Mouse (Mus musculus) embryonic facial prominence, embryonic 11.5 days (tissue): Measurements from ENCODE around the gene H2-Ab1. TPM values are rescaled to one million over a fixed set of nuclear protein-coding genes. Genes with fewer than 3 reads are reported as not detected.

Source experiments
- ATAC-seq: fragments of 200-750 bp; cut with Nextera tagmentation; replicated peaks from 2 replicates; pipeline ENCODE4 v1.8.0; 2017; ENCODE audit warnings: low read depth; ENCODE audit not compliant: insufficient number of reproducible peaks, low FRiP score, low TSS enrichment
- DNase-seq: peaks from one replicate; pipeline ENCODE4 v3.0.0-alpha.2; 2015; ENCODE audit warnings: low spot score
- H3K27ac ChIP-seq: fragments of 300-500 bp; sonication (generic); replicated peaks from 2 replicates; pipeline ENCODE4 v1.5.1; 2014; ENCODE audit warnings: mild to moderate bottlenecking, low read depth, low read length, control low read depth
- H3K27me3 ChIP-seq: fragments of 300-500 bp; sonication (generic); 2 replicates; pipeline ENCODE4 v1.6.1; 2014; ENCODE audit warnings: mild to moderate bottlenecking, low read length, moderate library complexity, mixed read lengths; ENCODE audit not compliant: control insufficient read depth, insufficient read depth
- H3K36me3 ChIP-seq: fragments of 300-500 bp; sonication (generic); replicated peaks from 2 replicates; pipeline ENCODE4 v1.6.1; 2014; ENCODE audit warnings: low read depth, mild to moderate bottlenecking, low read length, moderate library complexity, mixed read lengths; ENCODE audit not compliant: control insufficient read depth, insufficient read depth
- H3K4me1 ChIP-seq: fragments of 300-500 bp; sonication (generic); 2 replicates; pipeline ENCODE4 v1.6.1; 2014; ENCODE audit warnings: low read length, mixed read lengths; ENCODE audit not compliant: control insufficient read depth, insufficient read depth
- H3K4me2 ChIP-seq: fragments of 300-500 bp; sonication (generic); 2 replicates; pipeline ENCODE4 v1.6.1; 2014; ENCODE audit warnings: low read depth, mild to moderate bottlenecking, control low read depth, low read length, moderate library complexity
- H3K4me3 ChIP-seq: fragments of 300-500 bp; sonication (generic); 2 replicates; pipeline ENCODE4 v1.5.1; 2014; ENCODE audit warnings: low read depth, low read length, control low read depth
- H3K9ac ChIP-seq: fragments of 300-500 bp; sonication (generic); replicated peaks from 2 replicates; pipeline ENCODE4 v1.6.1; 2014; ENCODE audit warnings: mild to moderate bottlenecking, control low read depth, low read length
- H3K9me3 ChIP-seq: fragments of 300-500 bp; sonication (generic); replicated peaks from 2 replicates; pipeline ENCODE4 v1.6.1; 2016; ENCODE audit warnings: mild to moderate bottlenecking, low read length, inconsistent platforms, mixed read lengths; ENCODE audit not compliant: control insufficient read depth
- WGBS: fragments of 180-500 bp; shearing (Covaris S2); extraction: QIAGEN DNeasy Blood & Tissue Kit; methylation state at CpG from one replicate; pipeline ENCODE4 v1.1.7; 2014; 5-methylcytosine and 5-hydroxymethylcytosine counted together
- polyA plus RNA-seq: library from polyadenylated mRNA; unstranded; fragments of >200 nt; fragmentation: Nextera tagmentation; extraction: Ambion mirVana; gene quantifications from 2 replicates; pipeline ENCODE4 v1.2.1, GENCODE M21; 2014

Gene H2-Ab1
- polyA plus RNA-seq, 1 experiment from 2014 or later = 3.5 TPM

- H3K9ac ChIP-seq = no peak overlapping the region
- DNase-seq (peak; percentile 80), ATAC-seq (no peak)
- 32% methylated on average over 3 of the region's 3 CpGs for WGBS
- no peak overlapping the region for H3K27ac ChIP-seq
- no peak overlapping the region for H3K4me2 ChIP-seq
- no peaks in the 10 kb centered on the region for H3K27me3 ChIP-seq
- no peaks in the 10 kb centered on the region for H3K4me1 ChIP-seq
- no peaks in the 10 kb centered on the region for H3K9me3 ChIP-seq
- no peak overlapping the region for H3K4me3 ChIP-seq
- no peaks in the 10 kb centered on the region for H3K36me3 ChIP-seq
Observed at GRCm38 (mm10) chr17:34313393-34313792, 55.9 kb downstream of the H2-Ab1 start.

- no peak overlapping the region for H3K4me3 ChIP-seq
- no peak overlapping the region for H3K9ac ChIP-seq
- no peaks in the 10 kb centered on the region for H3K9me3 ChIP-seq
- no peaks in the 10 kb centered on the region for H3K4me1 ChIP-seq
- DNase-seq (no peak), ATAC-seq (no peak)
- no peak overlapping the region for H3K27ac ChIP-seq
- no peaks in the 10 kb centered on the region for H3K27me3 ChIP-seq
- 66% methylated on average over 9 of the region's 9 CpGs for WGBS
- H3K36me3 ChIP-seq = no peaks in the 10 kb centered on the region
- no peak overlapping the region for H3K4me2 ChIP-seq
Observed at GRCm38 (mm10) chr17:34314286-34314685, 56.8 kb downstream of the H2-Ab1 start.

- Histone ChIP-seq H3K27ac (no peak overlapping the region), H3K9ac (no peak overlapping the region), H3K4me3 (no peak overlapping the region), H3K4me2 (no peak overlapping the region), H3K27me3 (no peaks in the 10 kb centered on the region), H3K4me1 (no peaks in the 10 kb centered on the region), H3K9me3 (no peaks in the 10 kb centered on the region), H3K36me3 (no peaks in the 10 kb centered on the region)
- 83% methylated on average over 1 of the region's 1 CpGs for WGBS
- DNase-seq (no peak), ATAC-seq (no peak)
Observed at GRCm38 (mm10) chr17:34315512-34315911, 58.0 kb downstream of the H2-Ab1 start.

- Histone ChIP-seq H3K27ac (no peak overlapping the region), H3K27me3 (no peaks in the 10 kb centered on the region), H3K4me3 (no peak overlapping the region), H3K9ac (no peak overlapping the region), H3K4me2 (no peak overlapping the region), H3K9me3 (no peaks in the 10 kb centered on the region), H3K4me1 (no peaks in the 10 kb centered on the region), H3K36me3 (no peaks in the 10 kb centered on the region)
- no peak for DNase-seq
- 81% methylated on average over 2 of the region's 2 CpGs for WGBS
- ATAC-seq = no peak
Observed at GRCm38 (mm10) chr17:34316697-34317096, 59.2 kb downstream of the H2-Ab1 start.

DNA sequence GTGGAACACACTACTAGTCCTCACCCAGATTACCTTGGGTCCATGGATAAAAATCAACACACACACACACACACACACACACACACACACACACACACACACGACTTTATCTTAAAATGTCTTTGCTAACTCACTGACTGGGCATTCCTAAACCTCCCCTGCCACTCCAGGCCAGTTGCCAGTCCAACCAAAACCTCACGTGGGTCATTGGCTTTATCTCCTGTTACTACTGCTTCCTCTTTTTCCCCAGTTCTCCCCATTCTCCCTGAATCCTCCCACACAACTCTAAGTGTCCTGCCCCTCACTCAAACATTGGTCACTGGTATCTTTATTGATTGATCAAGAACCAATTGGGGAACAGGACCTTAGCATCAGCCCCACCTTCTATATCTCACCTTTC, 59.8 kb downstream of the H2-Ab1 start:
- no peaks in the 10 kb centered on the region for H3K27me3 ChIP-seq
- H3K27ac ChIP-seq = no peak overlapping the region
- no peaks in the 10 kb centered on the region for H3K9me3 ChIP-seq
- no peak for ATAC-seq
- H3K4me2 ChIP-seq = no peak overlapping the region
- no peaks in the 10 kb centered on the region for H3K4me1 ChIP-seq
- DNase-seq = no peak
- no peak overlapping the region for H3K9ac ChIP-seq
- no peak overlapping the region for H3K4me3 ChIP-seq
- WGBS = 28% methylated on average over 2 of the region's 2 CpGs
- H3K36me3 ChIP-seq = no peaks in the 10 kb centered on the region

Other genes with a start within 250 kb of the H2-Ab1 start
- gene Ring1, start 233.0 kb upstream of the H2-Ab1 start, polyA plus RNA-seq = 3.8 and 6.6 TPM in 2 replicates
- gene H2-Ke6, start 229.6 kb upstream of the H2-Ab1 start, polyA plus RNA-seq = 43.0 and 46.3 TPM in 2 replicates
- 72.1 and 78.3 TPM in 2 replicates for gene Slc39a7, start 226.0 kb upstream of the H2-Ab1 start, polyA plus RNA-seq
- 14.9 and 15.8 TPM in 2 replicates for gene Rxrb, start 225.9 kb upstream of the H2-Ab1 start, polyA plus RNA-seq
- gene Col11a2, start 218.3 kb upstream of the H2-Ab1 start, polyA plus RNA-seq = 0.70 and 1.0 TPM in 2 replicates
- 0.20 and 0.26 TPM in 2 replicates for gene H2-Oa, start 165.3 kb upstream of the H2-Ab1 start, polyA plus RNA-seq
- gene H2-DMa, start 138.1 kb upstream of the H2-Ab1 start, polyA plus RNA-seq = 9.4 and 9.7 TPM in 2 replicates
- 95.9 and 114 TPM in 2 replicates for gene Brd2, start 135.1 kb upstream of the H2-Ab1 start, polyA plus RNA-seq
- not detected in 2 replicates for gene H2-DMb2, start 114.4 kb upstream of the H2-Ab1 start, polyA plus RNA-seq
- 1.3 and 1.4 TPM in 2 replicates for gene H2-DMb1, start 104.6 kb upstream of the H2-Ab1 start, polyA plus RNA-seq
- 2.3 and 2.6 TPM in 2 replicates for gene Tap1, start 70.1 kb upstream of the H2-Ab1 start, polyA plus RNA-seq
- 0.67 and 1.1 TPM in 2 replicates for gene Psmb9, start 69.9 kb upstream of the H2-Ab1 start, polyA plus RNA-seq
- 1.7 and 2.1 TPM in 2 replicates for gene Psmb8, start 60.0 kb upstream of the H2-Ab1 start, polyA plus RNA-seq
- 0.77 and 1.2 TPM in 2 replicates for gene Tap2, start 54.2 kb upstream of the H2-Ab1 start, polyA plus RNA-seq
- not detected in 2 replicates for gene H2-Ob, start 18.8 kb upstream of the H2-Ab1 start, polyA plus RNA-seq
- not detected in 2 replicates for gene H2-Aa, start 30.1 kb downstream of the H2-Ab1 start, polyA plus RNA-seq
- gene H2-Eb1, start 48.2 kb downstream of the H2-Ab1 start, polyA plus RNA-seq = 1.2 and 1.5 TPM in 2 replicates
- gene H2-Eb2, start 68.0 kb downstream of the H2-Ab1 start, polyA plus RNA-seq = not detected in 2 replicates
- gene Btnl2, start 97.1 kb downstream of the H2-Ab1 start, polyA plus RNA-seq = 0.08 TPM in 1 of 2 replicates, not detected in the other
- not detected in 2 replicates for gene Btnl1, start 119.4 kb downstream of the H2-Ab1 start, polyA plus RNA-seq
- 0.39 and 0.72 TPM in 2 replicates for gene BC051142, start 141.1 kb downstream of the H2-Ab1 start, polyA plus RNA-seq
- not detected in 2 replicates for gene Btnl4, start 219.6 kb downstream of the H2-Ab1 start, polyA plus RNA-seq